Mouse (Mus musculus) erythroblast, embryonic 14.5 days (primary cell): ENCODE data around the gene Cdk5r1. TPM values are rescaled to one million over a fixed set of nuclear protein-coding genes. Genes with fewer than 3 reads are reported as not detected.

Experiments
- H3K27me3 ChIP-seq: 2 replicates; pipeline ENCODE4 v1.6.1; 2012; ENCODE audit warnings: inconsistent platforms; ENCODE audit not compliant: control insufficient read depth
- H3K36me3 ChIP-seq: 2 replicates; pipeline ENCODE4 v1.6.1; 2012; ENCODE audit warnings: mild to moderate bottlenecking, inconsistent platforms; ENCODE audit not compliant: control insufficient read depth
- H3K4me1 ChIP-seq: 2 replicates; pipeline ENCODE4 v1.6.1; 2012; ENCODE audit warnings: inconsistent platforms; ENCODE audit not compliant: control insufficient read depth
- H3K4me3 ChIP-seq: replicated peaks from 2 replicates; pipeline ENCODE3; 2012; ENCODE audit warnings: moderate library complexity, mild to moderate bottlenecking, inconsistent platforms
- H3K9me3 ChIP-seq: 2 replicates; pipeline ENCODE4 v1.6.1; 2012; ENCODE audit warnings: low read length, inconsistent platforms, mixed read lengths; ENCODE audit not compliant: control insufficient read depth
- GATA1 ChIP-seq: IDR thresholded peaks from 2 replicates; pipeline ENCODE4 v1.6.1; 2012; ENCODE audit warnings: low read length, inconsistent platforms, mixed read lengths
- TAL1 ChIP-seq: IDR thresholded peaks from 3 replicates; pipeline ENCODE4 v1.6.1; 2012; ENCODE audit warnings: low read length, inconsistent platforms, mixed read lengths
- polyA plus RNA-seq: library from polyadenylated mRNA; stranded (reverse); fragments of >175 nt; gene quantifications from 2 replicates; pipeline ENCODE4 v1.2.3, GENCODE M21; 2012

Gene Cdk5r1
- polyA plus RNA-seq, 1 experiment, result 0.31 TPM

- Histone ChIP-seq H3K4me1 (no peaks in the 10 kb centered on the region), H3K36me3 (no peaks in the 10 kb centered on the region), H3K27me3 (peaks cover 9% of the 10 kb centered on the region), H3K4me3 (no peak overlapping the region), H3K9me3 (no peaks in the 10 kb centered on the region)
- no peak for TF ChIP-seq GATA1
- no peak for TF ChIP-seq TAL1
Observed at GRCm38 (mm10) chr11:80509176-80509506, 32.3 kb downstream of the Cdk5r1 start.

GRCm38 (mm10) chr11:80510124-80510523, 33.3 kb downstream of the Cdk5r1 start:
- H3K9me3 ChIP-seq, result no peaks in the 10 kb centered on the region
- TF ChIP-seq TAL1 (no peak), GATA1 (no peak)
- no peaks in the 10 kb centered on the region for H3K36me3 ChIP-seq
- H3K27me3 ChIP-seq, result peaks cover 9% of the 10 kb centered on the region
- no peak overlapping the region for H3K4me3 ChIP-seq
- no peaks in the 10 kb centered on the region for H3K4me1 ChIP-seq

GRCm38 (mm10) chr11:80512313-80513056, 35.7 kb downstream of the Cdk5r1 start:
- Histone ChIP-seq H3K9me3 (no peaks in the 10 kb centered on the region), H3K4me1 (no peaks in the 10 kb centered on the region), H3K36me3 (no peaks in the 10 kb centered on the region), H3K27me3 (peaks cover 9% of the 10 kb centered on the region), H3K4me3 (no peak overlapping the region)
- TF ChIP-seq GATA1, result no peak
- TF ChIP-seq TAL1, result no peak

- Histone ChIP-seq H3K4me1 (no peaks in the 10 kb centered on the region), H3K9me3 (no peaks in the 10 kb centered on the region), H3K36me3 (no peaks in the 10 kb centered on the region), H3K27me3 (peaks cover 5% of the 10 kb centered on the region), H3K4me3 (no peak overlapping the region)
- TF ChIP-seq GATA1 (no peak), TAL1 (no peak)
Observed at GRCm38 (mm10) chr11:80513796-80514195, 37.0 kb downstream of the Cdk5r1 start.

GRCm38 (mm10) chr11:80515346-80515745, 38.5 kb downstream of the Cdk5r1 start:
- H3K36me3 ChIP-seq, result no peaks in the 10 kb centered on the region
- TF ChIP-seq GATA1, result no peak
- no peak for TF ChIP-seq TAL1
- H3K4me3 ChIP-seq, result no peak overlapping the region
- H3K9me3 ChIP-seq, result no peaks in the 10 kb centered on the region
- no peaks in the 10 kb centered on the region for H3K4me1 ChIP-seq
- no peaks in the 10 kb centered on the region for H3K27me3 ChIP-seq

- TF ChIP-seq GATA1 (no peak), TAL1 (no peak)
- Histone ChIP-seq H3K4me3 (no peak overlapping the region), H3K27me3 (no peaks in the 10 kb centered on the region), H3K4me1 (no peaks in the 10 kb centered on the region), H3K36me3 (no peaks in the 10 kb centered on the region), H3K9me3 (no peaks in the 10 kb centered on the region)
Observed at GRCm38 (mm10) chr11:80515895-80516294, 39.1 kb downstream of the Cdk5r1 start.

- no peaks in the 10 kb centered on the region for H3K9me3 ChIP-seq
- no peak overlapping the region for H3K4me3 ChIP-seq
- no peaks in the 10 kb centered on the region for H3K4me1 ChIP-seq
- no peaks in the 10 kb centered on the region for H3K36me3 ChIP-seq
- TF ChIP-seq GATA1 (no peak), TAL1 (no peak)
- no peaks in the 10 kb centered on the region for H3K27me3 ChIP-seq
Observed at GRCm38 (mm10) chr11:80518421-80519367, 41.9 kb downstream of the Cdk5r1 start.

GRCm38 (mm10) chr11:80521148-80521547, 44.3 kb downstream of the Cdk5r1 start:
- TF ChIP-seq TAL1 (no peak), GATA1 (no peak)
- no peaks in the 10 kb centered on the region for H3K36me3 ChIP-seq
- H3K27me3 ChIP-seq, result no peaks in the 10 kb centered on the region
- no peaks in the 10 kb centered on the region for H3K4me1 ChIP-seq
- no peak overlapping the region for H3K4me3 ChIP-seq
- H3K9me3 ChIP-seq, result no peaks in the 10 kb centered on the region

GRCm38 (mm10) chr11:80522852-80523251, 46.0 kb downstream of the Cdk5r1 start:
- H3K4me3 ChIP-seq, result no peak overlapping the region
- no peaks in the 10 kb centered on the region for H3K4me1 ChIP-seq
- H3K9me3 ChIP-seq, result no peaks in the 10 kb centered on the region
- H3K27me3 ChIP-seq, result no peaks in the 10 kb centered on the region
- TF ChIP-seq TAL1 (no peak), GATA1 (no peak)
- no peaks in the 10 kb centered on the region for H3K36me3 ChIP-seq
